Comparison of ENCODE assay signal across 13 mouse cellular contexts in the genomic region with DNA sequence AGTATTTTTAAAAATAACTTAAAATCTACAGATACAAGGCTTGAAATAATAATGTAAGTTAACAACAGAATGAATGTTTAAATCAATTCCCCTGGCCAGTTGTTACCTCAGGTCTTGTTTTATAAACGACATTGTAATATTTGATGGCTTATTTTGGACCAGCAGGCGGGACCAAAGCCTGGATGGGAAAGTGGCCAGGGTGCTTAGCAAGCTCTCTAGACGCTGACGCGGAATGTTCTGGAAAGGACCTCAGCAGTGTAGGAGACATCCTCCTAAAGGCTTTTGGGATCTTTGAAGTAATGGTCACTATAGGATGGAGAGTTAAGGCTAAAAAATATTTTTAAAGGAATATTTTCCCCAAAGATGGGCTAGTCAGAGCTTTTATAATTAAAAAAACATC.
DNase-seq lines count a peak whose midpoint lies in the region; ATAC-seq lines count a peak whose summit lies in the region.
"Had no signal": no experiment of that assay in that cellular context is flagged by ENCODE, and none has a peak within 500 bp of the region (broad histone marks: within the 10 kb centered on the region; RNA-seq: fewer than 3 reads in every experiment).

No protein-coding gene starts in this region.

- intact Hi-C loops in gastrocnemius, postnatal 14 days (cut with DNase I; ENCODE audit: low total_unique reads) = no loop called here

- no peak for ATAC-seq in cerebellum, adult (ENCODE audit: insufficient number of reproducible peaks, low FRiP score, low TSS enrichment)
- ATAC-seq: forebrain, embryonic 13.5 days; forebrain, embryonic 15.5 days; forebrain, postnatal 0 days had no signal

- DNase-seq in cerebellum, postnatal 10 days = peak; percentile 54 to 58
- peak; percentile 9 to 12 for DNase-seq in heart, adult 18-20 months
- DNase-seq in heart, postnatal 4 days = no peak
- no peak for DNase-seq in gastrocnemius, postnatal 14 days
- DNase-seq: adrenal gland, adult 2 months; adrenal gland, postnatal 10 days; adrenal gland, postnatal 25 days; cerebellum, adult 11-12 months; cerebellum, adult 2 months; forebrain, postnatal 0 days had no signal

Comparison
In these comparisons a context has a peak if more than half of its experiments do, and no peak if none do; other contexts are left out.
1. DNase-seq: peak in cerebellum, postnatal 10 days (2 of 2) and heart, adult 18-20 months (2 of 2); none in heart, postnatal 4 days (single experiment) and gastrocnemius, postnatal 14 days (single experiment).